Mouse (Mus musculus) retina, embryonic 14.5 days (tissue): ENCODE measurements at regions not wholly inside any gene's neighbourhood (a gene's known extent, or its start where the extent isn't known, plus 50 kb on each side); places are given as distances from the start of the nearest gene placed in this dataset.

Experiments
- DNase-seq: peaks from one replicate; pipeline ENCODE4 v3.0.0-alpha.2; 2015; ENCODE audit warnings: low spot score

DNA sequence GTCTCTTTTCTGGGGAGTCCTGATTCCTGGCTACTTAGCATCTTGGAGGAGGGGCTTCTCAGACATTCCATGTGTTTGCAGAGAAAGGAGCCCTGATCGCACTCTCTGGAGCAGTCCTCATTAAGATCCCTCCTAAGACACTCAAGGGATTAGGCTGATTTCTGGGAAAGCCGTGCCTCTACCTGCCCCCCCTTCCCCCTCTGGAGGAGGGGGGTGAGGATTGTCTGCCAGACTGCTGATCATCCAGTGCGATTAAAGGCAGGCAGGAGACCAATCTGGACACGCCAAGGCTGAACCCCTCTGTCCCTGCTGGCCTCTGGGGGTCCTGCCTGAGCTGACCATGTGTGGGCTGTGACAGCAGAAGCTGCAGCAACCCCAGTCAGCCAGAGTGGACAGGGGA lies 65.4 kb downstream of the Vegfa start:
- DNase-seq: peak; percentile 50

DNA sequence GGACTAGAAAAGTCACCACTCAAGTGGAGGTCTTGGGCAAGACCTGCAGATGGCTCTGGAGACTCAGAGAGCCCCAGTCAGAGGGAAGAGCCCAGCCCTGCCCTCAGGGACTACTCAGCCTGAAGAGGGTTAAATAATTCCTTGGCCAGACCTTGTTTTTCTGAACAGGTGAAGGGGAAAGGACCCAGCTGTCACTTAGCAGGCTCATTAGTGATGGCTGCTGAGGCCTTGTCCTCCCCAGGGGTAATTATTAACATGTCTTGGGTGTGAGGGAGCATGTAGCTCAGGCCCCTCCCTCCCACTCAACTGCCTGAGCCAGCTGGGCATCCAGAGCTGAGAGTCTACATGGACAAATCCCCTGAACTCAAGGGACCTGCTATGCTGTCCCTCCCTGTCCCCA lies 68.1 kb downstream of the Vegfa start:
- DNase-seq: peak; percentile 27

DNA sequence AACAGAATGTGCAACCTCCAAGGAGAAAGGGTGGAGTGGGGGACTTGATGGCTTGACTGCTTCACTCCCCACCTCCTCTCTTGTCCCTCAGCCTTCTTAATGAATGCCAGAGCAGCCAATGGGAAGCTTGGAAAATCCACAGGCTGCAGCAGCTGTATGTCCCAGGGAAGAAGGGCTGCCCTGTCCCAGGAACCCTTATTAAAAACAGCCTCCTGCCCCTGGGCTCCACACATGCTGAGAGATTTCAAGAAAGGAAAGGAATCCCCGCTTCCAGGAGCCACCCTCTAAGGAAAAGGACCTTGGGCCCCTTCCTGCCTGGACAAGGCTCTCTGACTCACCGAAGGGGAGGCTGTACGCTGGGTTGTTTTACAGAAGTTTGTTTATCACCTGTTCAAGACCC lies 68.8 kb downstream of the Vegfa start:
- DNase-seq: no peak

DNA sequence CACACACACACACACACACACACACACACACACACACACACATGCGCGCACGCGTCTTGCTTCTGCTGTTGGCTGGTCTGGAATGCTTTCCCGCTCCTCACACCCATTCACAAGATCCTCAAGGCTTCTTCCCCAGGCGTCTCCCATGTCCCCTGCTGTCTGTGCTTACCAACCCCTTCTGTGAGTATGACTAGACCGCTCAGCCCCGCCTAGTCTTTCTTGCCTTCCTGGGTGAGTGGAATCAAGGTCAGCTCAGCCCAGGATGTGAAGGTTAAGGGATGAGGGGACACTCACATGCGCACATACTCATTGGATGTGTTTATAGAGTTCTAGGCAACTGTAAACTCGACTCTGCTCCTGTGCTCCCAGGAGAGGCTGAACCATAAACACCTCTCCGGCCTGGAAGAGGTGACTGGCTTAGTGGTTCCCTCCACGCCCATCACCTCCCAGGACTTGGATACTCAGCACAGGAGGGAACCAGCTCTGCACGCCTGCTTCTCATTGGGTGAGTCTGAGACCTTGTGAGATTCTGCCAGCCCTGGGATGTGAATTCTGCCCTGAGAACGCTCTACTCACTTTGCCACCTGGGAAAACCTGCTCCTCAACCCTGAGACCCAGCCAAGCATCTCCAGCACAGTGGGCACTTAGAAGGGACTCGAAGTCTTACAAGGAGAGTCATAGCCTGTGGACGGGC lies 70.4 kb downstream of the Vegfa start:
- no peak for DNase-seq

DNA sequence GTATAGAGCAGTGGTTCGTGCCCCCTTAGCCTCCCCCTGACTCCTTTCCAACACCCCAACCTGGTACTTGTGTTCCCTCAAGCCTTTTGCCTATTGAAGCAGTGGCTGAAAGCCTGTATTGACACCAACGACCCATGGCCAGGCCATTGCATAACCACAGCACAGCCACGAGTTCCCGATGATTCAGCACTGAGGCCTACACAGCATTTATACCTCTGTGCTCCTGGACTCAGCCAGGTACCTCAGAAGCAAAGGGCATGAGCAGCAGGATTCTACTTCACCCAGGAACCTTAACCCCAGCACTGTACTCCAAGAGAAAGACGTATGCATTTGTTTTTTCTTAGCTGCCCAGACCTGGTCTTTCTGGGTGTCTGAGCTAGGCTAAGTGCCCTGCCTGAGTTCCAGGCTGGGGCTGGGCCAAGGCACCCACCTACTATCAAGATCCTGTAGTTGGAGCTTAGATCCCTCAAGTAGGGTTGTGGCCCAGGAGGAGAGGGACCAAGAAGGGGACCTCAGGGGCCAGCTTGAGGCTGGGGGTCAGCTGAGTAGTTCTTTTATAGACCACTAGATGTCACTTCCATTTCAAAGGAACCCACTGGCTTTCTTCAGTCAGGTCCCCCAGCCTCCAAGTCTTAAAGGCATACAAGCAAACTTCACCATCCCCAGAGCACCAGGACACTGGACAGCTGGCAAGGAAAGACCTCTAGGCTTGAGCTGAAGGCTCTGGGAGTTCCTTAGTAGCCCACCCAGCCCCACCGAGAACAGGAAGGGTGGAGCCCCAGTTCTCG lies 73.9 kb downstream of the Vegfa start:
- peak; percentile 68 for DNase-seq

DNA sequence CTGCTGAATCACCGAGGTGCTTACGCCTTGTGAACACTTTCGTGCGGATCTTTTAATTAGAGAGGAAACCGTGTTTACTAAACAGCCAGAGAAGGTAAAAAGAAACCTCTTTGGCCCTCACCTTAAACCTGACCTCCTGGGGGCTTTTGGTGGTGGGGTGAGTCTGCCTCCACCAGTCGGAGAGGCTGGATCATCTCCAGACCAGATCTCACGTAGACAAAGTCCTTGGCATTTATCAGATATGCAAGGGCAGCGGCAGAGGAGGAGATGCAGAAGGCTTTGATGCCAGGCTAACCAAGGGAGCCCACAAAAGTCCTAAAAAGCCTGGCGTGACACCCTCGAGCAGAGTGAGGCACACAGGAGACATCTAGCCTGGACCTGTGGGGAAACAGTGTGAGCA lies 76.7 kb downstream of the Vegfa start:
- no peak for DNase-seq

DNA sequence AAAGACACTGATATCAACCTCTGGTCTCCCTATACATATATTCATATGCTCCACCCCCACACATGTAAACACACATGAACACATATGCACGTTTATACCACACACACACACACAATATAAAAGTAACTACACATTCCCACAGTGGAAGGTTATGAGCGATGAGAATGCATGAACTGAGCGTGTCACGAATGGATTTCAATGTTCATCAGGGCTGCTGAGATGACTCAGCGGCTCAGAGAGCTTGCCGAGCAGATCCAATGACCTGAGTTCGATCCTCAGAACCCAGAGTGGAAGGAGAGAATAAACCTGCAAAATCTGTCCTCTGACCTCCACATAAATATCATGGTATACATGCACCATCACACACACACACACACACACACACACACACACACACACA lies 77.3 kb downstream of the Vegfa start:
- no peak for DNase-seq

DNA sequence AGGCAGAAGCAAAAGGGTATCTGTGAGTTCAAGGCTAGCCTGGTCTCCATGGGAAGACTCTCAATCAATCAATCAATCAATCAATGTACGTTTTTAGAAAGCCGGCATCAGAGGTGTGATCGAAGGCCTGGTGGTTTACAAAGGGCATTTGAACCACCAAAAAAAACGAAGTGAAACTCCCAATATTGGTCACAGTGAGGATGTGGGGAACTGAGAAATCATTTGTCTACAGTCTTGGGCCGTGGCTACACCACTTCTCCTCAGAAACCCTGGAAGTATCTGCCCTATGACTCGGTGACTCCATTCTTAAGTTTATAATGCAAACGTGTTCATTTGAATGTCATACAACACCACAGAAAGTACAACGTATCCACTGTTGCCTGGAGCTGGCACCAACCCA lies 78.6 kb downstream of the Vegfa start:
- no peak for DNase-seq

DNA sequence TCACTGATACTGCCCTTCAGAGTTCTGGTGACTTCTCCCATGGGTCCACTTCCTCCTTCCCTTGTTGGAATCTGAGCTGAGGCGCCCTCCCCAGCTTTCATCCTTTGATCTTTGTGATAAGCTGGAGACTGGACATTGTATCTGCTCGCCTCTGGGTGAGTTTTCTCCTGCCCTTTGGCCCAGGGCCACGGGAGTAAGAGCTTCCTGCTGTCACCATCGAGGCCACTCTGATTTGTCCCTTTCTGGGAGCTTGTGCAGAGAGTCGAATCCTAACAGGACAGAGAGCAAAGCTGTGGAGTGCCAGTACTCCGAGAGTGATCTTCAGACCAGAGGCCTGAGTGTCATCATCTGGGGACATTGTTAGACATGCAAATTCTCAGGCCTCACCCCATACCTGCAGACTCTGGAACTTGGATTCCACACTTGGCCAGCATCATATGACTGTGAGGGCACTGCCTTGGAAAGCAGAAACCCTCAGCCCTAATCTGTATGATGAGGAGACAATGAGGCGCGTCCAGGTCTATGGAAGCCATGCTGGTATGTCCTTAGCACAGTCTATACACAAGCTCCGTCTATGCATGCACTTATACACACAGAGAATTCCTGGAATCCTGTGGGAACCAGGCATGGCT lies 81.5 kb downstream of the Vegfa start:
- no peak for DNase-seq

DNA sequence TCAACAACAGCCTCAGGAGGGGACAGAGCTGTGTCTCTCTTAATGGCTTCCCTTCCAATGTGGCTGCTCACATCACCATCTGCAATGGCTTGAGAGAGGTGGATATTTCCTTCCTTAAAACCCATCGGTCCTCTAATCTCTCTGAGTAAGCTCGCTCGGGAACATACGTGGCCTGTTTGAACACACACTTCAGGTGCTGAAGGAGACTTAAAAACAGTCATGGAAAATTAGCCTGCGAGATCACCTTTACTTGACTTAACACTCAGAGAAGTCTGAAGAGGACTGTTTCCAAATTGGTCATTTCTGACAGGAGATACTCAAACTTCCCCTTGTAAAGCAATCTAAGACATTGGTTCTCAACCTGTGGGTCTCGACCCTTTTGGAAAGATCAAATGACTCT lies 83.0 kb downstream of the Vegfa start:
- DNase-seq: no peak

DNA sequence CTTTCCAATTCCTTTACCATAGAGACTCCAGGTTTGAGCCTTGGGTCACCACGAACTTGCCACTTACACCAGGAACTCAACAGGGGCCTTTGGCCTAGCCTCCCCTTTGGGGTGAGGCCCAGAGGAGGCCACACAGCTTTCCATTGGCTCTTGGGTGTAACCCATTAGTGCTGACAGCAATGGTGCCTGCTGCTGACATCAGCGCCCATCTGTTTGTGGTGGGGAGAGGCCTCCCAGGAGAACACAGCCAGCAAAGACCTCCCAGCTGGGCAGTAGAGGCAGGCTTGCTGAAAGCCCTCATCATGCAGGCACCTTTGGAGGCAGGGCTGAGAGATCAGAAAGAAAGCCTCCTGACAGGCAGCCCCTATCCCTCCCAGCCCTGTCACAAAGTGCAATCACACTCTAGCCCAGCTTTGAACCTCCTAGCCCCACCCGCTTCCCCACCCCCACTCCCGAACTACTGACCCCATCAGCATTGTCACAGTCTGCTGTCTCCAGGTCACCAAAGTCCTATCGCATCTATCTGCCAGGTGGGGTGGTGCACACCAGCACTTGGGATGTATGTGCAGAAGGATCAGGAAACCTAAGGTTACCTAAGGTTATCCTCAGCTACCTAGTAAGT lies 83.7 kb downstream of the Vegfa start:
- DNase-seq: no peak

DNA sequence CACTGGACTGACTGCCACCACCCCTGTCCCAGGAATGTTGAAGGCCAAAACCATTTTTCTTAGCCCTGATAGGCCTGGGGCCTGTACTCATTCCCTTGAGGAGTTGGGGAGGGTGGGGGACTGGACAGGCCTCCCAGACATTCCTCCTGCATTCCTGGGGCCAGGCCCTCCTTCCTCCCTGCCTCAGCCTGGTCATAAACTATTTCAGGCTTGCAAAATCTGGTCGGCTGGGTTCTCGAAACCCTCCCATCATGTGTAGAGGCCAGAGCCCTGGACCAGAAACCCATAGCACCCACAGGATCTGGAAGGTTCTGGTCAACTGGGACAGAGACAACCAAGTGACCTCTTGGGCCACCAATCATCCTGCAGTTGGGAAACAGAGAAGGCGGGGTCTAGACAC lies 87.2 kb downstream of the Vegfa start:
- DNase-seq: no peak

DNA sequence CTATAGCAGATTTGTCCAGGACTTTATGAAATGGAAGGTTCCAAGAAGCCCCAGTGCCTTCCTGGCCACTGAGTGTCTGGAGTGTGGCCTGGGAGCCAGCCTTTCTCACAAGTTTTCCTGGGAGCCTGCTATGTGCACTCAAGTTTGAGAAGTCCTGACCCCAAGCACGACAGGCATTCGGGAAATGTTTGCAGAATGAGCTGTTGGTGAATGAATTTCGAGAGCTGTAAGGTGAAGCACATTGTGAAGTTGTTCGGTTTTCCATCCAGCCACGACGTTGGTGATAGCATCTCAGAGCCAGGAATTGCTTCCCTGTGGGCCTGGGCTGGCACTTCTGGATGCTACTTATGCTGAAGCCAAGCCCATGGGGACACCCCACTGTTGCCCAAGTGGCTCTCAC lies 88.9 kb downstream of the Vegfa start:
- no peak for DNase-seq

DNA sequence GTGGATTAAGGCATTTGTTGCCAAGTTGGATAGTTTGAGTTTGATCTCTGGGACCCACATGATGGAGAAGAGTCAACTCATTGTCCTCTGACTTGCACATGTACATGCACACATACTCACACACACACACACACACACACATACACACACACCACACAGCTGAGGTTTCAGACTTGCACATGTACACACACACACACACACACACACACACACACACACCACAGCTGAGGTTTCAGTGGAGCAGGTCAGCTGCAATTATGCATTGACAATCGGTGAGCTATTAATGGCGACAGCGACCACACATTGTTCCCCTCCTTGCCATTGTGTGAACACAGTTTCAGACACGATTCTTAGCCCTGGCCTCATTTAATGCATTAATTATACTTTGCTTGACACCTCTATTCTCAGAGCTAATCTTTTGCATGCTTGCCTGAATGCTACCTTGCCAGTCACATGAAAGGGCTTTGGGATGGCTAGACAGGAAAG lies 90.2 kb downstream of the Vegfa start:
- DNase-seq: peak; percentile 66

DNA sequence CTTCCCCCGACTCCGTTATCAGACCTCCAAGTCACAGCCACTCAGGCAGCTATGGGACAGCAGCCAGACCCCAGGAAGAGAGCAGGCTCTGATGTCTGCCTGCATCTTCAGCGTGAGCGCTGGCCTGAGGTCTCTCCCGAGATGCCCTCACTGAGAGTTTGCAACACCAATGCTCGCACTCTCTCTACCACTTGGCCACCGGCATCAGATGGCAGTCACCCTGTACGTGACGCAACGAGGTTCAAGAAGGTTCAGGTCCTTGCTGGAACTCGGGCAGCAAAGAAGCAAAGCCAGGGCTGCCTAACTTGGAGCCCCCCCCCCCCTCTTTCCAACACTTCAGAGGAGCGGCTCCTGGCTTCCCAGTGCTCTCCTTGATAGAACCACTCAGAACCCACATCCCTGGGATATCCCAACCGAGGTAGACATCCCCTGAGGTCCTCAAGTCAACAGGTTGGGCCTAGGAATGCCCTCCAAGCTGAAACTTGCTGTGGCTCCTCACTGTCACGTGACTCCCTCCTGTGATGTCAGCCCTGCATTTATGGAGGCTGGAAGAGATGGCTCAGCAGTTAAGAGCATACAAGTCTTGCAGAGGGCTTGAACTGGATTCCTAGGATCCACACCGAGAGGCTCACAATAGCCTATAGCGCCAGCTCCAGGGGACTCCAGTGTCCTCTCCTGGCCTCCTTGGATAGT lies 91.9 kb downstream of the Vegfa start:
- no peak for DNase-seq

DNA sequence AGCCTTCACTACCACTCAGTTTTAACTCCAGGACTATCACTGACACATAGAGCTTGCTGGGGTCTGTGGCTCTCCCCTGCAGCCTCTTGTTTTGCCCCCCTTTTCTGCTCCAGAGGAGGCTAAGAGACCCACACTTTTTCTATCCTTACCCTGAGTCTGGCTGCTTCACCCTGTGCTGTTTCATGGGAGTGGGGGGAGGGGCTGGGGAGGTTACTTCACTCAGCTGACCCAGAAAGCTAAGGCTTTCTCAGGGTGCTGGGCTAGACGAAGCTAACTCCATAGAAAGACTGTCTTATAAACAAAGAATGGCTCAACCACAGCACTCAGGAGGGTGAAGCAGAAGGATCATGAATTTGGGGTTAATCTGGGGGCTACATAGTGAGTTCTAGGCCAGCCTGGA lies 93.9 kb downstream of the Vegfa start:
- peak; percentile 38 for DNase-seq

DNA sequence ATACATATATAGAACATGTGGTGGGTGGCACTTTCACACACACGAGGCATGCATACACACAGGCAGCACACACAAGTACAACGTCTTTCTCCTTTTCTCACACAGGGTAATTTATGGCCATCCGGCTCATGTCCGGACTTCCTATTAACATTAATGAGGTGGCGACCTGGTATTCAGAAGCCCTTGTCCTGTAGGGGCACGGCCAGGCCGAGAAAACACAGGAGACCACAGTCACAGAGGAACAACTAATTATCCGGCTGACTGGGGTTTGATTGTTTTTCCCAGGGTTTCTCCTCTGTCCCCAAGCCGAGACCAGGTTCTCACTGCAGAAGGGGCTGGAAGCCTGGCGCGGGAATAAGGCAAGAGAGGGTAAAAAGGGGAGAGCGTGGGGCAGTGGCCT lies 95.6 kb downstream of the Vegfa start:
- DNase-seq: peak; percentile 55

DNA sequence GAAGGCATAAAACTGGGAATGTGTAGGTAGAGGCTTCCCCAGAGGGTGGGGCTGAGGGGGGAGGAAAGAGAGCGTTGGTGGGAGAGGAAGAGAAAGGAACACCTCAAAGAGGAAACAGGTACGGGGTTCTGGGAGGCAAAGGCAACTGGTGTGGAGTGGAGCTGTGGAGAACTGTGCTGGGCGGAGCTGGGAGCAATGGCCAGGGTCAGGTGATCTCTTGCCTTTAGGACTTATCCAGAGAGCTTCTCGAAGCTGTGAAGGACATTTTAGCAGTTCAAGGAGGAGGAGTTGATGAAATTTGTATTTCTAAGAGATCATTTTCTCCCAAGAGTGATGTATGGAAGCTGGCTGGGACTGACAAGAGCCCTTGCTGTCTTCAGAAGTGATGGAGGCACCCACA lies 96.9 kb downstream of the Vegfa start:
- no peak for DNase-seq

DNA sequence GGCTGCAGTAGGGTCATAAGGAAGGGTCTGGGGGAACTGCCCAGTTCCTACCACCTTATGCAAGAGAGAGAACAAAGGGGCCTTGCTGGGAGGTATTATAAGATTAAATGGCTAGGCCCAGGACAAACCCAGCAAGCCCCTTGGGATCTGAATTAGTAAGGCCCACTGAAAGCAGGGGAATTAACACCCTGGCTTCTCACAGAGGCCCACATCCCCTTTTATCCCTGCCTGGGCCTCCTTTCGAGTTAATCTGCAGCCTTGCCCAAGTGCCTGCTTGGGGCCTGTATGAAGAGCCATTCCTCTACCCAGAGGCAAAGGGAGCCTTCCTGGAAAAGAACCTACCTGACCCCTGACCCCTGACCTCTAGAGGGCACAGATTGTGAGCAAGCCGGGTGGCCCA lies 98.2 kb downstream of the Vegfa start:
- DNase-seq: peak; percentile 50

DNA sequence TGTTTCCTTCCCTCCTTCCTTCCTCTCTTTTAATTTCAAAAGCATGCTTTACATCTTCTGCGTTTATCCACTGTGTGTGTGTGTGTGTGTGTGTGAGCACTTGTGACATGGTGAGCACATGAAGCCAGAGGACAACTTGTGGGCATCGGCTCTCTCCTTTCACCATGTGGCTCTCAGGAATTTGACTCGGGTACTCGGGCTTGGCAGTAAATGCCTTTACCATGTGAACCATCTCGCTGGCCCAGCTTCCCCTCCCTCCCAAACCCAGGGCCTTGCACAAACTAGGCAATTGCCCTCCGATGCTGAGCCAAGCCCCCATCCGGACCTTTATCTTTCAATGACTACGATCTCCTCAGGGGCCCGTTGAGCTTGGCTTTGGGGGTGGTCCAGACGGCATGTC lies 99.1 kb downstream of the Vegfa start:
- no peak for DNase-seq

DNA sequence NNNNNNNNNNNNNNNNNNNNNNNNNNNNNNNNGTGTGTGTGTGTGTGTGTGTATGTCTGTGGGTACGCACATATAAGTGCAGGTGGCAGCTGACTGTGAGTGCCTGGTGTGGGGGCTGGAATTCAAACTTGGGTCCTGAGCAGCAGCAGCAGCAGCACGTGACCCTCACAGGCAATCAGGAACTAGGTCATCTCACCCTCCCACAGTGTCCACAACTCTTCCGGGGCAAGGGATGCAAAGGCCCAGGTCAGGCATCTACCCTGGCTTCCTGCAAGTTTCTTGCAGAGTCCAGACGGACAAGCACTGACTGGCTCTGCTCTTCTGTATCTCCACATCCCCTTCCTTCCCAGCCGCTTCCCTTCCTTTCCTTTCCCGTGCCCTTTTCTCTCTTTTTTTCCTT lies 99.6 kb downstream of the Vegfa start:
- DNase-seq: peak; percentile 36

DNA sequence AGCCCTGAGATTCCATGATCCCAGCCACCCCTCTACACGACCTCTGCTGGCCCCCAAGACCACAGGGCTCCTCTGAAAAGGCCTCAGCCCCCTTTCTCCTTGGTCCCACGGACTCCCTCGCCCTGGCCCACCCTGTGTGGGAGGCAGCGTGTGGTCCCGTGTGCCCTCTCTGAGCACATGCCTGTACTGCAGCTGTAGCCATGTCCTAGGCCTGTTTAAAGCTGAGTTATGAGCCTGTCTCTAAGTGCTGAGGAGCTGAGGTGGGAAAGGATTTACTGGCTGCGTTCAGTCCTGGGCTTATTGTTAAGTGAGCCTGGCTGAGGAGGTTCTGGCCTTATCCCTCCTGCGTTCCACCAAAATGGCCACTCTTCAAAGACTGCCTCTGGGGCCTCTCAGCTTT lies 102.6 kb downstream of the Vegfa start:
- no peak for DNase-seq
